Mouse (Mus musculus) CD8-positive naive resting alpha-beta T cell, adult 2 months (primary cell): ENCODE data around the gene Ttll7.

Experiments used
- DNase-seq, 2 experiments: peaks; one replicate each; pipeline ENCODE4 v3.0.0; 2022; ENCODE audit warnings: low read depth in 2 of 2, low spot score in 2 of 2

Gene Ttll7

DNA sequence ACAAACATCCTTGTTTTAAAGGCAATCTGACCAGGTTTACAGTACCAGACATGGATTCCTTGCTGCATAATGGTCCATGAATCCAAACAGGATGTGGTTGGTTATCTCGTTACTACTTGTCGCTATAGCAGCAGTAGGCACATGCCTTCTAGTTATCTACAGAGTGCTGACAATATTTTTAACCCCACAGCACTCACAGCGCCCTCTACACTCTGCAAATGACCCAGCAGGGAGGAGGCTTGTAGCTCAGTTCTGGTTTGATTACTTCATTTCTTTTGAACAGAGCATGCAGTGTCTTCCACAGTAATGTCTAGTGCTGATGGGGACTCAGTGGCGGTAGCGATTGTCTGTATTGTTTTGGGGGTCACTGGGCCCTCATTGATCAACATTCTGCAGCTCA, 56.8 kb downstream of the Ttll7 start:
- no peak for DNase-seq

DNA sequence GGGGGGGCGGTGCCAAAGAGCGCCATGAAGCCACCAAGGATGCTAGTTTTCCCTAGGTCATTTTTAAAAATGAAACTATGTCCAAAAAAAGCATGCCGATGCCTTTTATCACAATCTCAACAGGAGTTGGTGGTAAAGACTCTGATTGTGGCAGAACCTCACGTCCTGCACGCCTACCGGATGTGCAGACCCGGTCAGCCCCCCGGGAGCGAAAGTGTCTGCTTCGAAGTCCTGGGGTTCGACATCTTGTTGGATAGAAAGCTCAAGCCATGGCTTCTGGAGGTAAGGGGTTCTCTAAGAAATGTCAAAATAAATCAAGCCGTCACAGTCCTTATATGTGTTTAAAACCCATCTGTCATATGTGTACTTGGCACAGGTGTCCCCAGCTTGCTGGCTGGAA, 60.9 kb downstream of the Ttll7 start:
- no peak for DNase-seq

DNA sequence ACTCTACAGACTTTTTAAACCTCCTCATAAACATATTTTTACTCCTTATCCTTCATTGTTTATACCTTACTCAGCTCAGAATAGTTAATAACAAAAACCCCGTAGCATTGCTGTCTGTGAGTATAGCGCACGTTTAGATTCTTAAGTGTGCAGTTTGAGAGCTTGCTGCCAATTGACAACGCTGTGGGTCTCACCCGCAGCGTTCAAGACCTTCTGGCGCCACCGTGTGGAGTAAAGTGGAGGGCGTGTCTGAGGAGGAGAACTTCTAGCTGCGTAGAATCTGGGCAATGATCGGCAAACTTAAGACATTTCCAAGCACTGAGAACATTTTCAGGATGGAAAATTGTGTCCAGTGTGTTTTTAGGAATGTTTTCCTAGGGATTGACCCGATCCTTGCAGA, 62.6 kb downstream of the Ttll7 start:
- DNase-seq = peak; percentile 44 to 60

DNA sequence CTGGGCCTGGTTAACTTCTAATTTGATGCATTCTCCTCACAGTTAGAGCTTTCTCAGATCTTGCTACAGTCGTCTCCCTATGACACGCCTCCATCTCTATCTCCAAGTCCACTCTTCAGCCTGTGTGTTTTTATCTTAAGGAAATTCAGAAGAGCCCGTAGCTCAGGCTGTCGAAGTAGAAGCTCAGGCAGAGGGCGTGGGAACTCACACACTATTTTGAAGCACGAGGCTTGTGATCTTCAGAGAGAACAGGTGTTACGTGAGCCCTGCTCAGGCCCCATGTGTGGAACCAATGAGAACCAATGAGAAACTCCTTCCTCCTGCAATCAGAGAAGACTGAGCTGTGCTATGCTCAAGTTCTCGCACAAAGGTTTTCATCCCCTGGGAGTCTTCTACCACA, 65.7 kb downstream of the Ttll7 start:
- DNase-seq = no peak

DNA sequence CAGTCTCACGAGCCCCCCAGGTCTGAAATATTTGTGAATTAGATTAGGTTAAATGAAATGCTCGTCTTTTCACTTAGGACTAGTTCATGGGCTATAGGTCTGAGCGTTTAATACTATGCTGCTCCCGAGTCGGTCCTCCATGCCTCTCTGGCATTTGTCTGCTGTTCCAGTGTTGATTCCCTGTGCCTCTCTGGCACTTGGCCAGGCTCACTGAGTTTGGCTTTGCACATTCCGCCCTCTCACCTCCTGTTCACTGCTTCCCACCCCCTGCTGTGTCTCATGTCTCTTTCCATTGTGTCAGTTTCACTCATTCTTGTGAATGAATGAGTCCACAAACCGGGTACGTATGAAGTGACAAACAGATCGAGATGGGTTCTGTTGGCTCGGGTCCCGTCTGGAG, 66.2 kb downstream of the Ttll7 start:
- no peak for DNase-seq

DNA sequence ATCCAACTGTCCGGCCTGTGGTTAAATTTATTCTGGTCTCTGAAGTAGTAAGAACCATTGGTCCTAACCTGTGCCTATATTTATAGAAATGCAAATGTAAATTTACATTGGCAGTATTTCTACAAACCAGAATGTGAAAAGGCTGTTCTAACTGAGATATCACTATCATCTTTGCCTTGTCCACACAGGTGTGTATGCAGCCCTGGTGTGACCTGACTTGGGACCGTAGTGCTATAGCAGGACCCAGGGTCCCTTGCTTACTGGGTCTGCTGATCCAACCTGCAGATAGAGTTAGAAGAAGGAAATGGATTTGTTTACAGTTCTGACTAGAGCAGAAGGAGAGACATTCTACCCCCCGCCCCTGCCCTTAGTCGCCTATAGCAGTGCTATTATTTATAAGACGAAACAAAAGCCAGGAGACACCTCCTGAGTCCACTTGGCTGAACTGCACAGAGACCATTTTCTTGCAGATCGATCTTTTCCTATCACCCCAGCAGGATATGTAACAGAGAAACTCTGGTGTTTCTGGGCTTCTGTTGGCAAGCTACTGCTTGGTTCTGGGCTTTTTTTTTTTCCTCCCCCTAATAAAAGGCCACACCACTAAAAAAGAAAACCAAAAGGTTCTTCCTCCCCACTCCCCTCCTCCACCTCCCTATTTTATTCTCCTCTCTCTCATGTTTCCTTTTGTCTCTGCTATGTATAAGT, 75.3 kb downstream of the Ttll7 start:
- no peak for DNase-seq

DNA sequence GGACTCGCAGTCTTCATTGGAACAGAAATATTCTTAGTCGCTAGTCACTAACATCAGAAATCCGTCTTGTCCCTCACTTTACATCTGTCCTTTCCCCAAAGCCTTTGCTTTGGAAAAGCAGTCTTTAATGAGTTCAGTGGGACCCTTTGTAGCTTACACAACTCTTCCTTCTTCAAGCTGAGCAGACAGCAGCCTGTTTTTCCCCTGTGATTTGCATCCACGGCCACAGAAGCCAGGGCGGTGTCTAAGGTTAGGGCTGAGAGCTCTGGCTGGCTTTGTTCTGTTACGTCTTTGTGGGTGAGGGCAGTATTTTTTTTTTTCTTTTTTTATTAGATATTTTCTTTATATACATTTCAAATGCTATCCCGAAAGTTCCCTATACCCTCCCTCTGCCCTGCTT, 76.0 kb downstream of the Ttll7 start:
- no peak for DNase-seq

DNA sequence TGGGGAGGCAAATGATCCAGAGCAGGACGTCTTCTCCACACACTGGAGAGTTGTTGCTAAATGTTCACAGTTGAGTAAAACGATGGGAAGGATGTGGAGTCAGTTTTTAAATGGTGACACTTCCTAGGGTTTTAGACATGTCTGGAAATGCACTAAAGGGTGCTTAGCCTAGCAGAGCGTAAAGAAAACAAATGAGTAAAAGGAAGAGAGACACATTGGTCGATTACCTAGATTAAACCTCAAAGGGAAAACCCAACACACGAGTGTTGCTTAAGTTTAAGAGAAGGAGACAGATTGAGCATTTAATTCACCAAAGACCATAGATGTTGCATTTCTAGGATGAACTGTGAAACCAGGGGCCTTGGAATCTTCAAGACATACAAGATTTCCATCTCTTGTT, 76.8 kb downstream of the Ttll7 start:
- no peak for DNase-seq

DNA sequence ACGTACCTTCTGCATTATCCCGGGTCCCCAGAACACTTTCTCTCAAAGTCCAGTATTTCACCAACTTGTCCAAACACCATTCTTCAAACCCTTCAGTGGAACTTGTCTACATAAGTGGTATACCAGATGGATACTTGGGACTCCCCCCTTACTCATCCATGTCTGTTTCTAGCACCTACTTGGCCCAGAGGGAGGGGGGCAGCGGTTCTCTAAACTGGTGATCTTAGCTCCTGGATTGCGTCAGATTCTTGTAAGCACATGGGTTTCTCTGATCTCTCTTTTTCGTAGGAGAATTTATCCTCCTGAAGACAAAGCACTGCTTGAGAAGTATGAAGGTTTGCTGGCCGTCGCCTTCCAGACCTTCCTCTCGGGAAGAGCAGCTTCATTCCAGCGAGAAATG, 79.0 kb downstream of the Ttll7 start:
- no peak for DNase-seq

DNA sequence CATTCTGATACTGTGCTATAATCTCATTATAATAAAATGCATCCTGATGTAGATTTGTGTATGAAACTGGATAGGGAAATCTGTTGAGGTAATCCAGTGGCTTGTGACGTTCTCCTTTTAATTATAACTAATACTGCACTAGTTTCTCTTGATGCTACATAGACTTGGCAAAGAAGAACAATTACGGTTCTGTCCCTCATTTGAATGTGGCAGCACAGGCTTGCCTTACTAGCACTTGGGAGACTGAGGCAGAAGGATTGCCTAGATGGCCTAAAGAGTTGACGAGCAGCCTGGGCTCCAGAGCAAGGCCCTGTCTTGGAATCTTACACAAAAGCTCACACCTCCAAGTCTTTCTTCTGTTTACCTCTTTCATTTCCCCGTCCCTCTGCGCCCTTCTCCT, 80.3 kb downstream of the Ttll7 start:
- no peak for DNase-seq

DNA sequence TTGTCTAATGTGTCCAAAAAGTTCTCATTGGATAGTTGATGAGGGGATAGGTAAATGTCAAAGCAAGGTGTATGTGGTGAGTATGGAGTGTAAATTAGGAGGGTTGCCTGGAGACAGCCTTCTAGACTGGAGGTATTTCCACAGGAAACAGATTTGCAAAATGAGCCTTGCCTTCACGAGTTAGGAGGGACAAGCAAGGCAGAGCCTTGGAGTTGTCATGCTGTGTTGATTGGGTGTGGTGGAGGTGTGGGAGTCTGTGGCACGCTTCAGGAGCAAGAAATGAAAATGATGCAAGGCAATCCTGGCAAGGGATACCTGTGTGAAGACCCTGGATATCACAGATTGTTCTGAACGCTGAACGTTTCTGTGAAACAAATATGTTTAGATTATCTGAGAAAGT, 84.7 kb downstream of the Ttll7 start:
- no peak for DNase-seq

DNA sequence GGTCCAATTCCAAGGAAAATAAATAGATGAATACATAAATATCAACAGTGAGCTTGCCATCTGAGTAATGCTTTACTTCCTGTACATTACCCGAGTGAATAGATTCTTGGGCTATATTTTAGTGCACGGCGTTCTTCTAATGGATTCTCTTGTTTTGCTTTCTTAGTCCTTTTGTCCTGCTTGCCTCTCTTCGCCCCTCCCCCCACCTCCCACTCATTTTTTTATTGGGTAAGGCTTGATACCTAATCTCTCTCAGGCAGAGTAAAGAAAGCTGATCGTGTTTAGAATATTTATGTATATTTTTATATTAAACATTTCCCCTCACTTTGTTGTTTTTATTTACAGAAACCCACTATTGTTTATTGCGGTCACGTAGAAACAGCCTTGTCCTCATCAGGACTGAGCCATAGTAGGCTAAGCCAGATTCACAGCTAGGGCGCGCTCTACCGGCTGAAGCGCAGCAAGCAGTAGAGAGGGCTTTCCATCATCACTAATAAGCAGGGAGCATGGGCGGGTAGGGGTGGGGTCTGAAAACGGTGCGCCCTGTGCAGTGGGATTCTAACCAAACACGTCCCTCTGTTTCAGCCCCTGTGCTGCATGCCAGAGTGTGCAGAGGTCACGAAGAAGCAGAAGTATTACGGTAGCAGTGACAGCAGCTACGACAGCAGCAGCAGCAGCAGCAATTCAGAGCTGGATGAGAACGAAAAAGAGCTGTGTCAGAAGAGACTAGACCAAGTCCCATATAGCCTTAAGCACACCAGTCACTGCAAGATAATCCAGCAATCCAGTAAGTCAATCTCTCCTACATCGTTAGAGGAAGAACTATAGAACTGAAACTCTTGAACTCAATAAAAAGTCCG, 87.5 kb downstream of the Ttll7 start:
- DNase-seq = no peak

DNA sequence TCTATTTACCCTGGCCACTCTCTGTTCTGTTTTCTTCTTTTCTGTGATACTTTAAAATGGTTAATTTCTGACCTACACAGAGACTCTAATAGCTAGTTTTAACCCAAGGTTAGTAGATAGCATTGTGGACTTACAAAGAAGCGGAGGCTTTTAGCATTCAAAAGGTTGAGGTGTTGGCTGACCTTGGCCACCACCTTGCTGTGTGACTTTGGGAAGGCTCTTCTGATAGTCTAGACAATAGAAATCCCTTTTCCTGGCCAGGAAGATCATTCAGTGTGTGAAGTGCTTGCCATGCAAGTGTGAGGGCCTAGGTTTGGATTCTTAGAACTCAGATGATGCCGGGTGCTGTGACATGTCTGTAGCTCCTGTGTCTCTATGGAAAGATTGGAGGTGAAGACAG, 90.9 kb downstream of the Ttll7 start:
- no peak for DNase-seq

DNA sequence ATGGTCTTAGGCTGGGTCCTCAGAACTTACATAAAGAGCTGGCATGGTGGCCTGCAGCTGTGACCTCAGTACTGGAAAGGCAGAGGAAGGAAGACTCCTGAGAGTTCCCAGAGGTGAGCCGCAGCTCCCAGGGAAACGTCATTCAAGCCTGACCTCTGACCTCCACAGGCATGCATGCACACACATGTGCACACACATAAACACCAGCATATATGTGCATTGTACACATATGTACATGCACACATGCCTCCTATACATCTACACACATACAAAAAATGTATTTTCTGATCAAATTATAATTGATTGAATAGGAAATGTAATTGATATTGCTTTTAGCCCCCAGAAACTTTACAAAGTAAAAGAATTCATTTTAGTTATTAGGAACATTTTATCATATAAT, 93.2 kb downstream of the Ttll7 start:
- DNase-seq = no peak

DNA sequence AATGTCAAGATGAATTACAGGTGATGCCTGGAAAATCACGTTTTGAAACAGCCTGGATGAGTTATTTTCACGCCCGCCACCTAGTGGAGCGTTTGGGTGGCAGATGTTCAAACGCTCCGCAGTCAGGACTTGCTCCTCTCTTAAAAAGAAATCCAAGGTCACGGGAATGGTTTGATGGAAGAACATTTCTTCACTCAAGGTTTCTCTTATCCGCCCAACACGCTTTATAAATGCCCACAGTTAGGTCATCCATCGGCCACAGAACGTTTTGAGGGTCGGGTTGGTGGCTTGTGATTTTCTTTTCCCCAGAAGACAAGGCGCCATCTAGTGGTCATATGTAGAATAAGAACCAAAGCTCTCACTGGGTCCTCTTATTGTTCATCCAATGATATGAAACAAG, 93.7 kb downstream of the Ttll7 start:
- DNase-seq = peak; percentile 30 to 54

DNA sequence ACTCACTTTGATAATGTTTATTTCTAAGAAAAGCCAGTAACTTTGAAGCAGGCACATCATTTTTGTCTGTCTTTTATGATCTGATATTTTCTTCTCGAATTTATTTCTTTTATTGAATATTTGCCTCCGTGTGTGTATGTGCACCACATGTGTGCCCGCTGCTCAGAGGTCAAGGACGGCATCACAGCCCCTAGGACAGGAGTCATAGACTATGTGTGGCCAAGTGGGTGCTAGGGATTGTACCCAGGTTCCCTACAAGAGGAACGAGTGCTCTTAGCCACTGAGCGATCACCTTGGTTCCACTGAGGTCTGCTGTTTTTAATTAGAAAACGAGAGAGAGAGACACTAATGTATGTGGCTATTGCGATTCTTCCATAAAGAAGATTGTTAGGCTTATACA, 94.5 kb downstream of the Ttll7 start:
- no peak for DNase-seq

DNA sequence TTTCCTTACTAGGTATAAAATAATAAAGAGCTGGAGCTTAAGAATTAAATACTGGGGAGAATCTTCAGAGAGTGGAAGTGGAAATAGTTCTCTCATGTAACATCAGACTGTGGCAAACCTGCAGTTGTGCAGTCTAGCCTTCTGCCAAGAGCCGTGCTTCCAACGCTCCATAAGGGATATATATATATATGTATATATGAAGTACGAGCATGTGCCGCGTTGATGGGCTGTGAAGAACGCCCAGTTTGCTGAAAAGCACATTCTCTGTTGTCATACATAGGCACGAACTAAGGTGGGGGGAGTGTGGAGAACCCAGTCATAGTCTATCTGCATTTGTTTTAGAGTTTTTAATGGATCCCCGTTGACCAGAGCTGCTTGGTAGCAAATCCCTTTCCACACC, 104.6 kb downstream of the Ttll7 start:
- DNase-seq = no peak

DNA sequence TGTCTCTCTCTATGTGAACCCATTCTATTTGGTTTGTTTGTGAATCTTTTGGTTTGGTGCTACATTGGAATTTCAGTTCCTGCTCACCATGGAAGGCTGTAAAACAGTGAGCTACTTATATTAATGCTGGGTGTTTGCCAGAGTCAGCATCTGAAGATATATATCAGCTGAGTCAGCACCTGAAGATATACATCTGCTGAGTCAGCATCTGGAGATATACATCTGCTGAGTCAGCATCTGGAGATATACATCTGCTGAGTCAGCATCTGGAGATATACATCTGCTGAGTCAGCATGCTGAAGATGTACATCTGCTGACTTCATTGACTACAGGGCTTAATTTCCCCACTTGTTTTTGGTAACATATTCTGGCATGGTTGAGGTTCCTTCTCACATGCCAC, 110.7 kb downstream of the Ttll7 start:
- no peak for DNase-seq

DNA sequence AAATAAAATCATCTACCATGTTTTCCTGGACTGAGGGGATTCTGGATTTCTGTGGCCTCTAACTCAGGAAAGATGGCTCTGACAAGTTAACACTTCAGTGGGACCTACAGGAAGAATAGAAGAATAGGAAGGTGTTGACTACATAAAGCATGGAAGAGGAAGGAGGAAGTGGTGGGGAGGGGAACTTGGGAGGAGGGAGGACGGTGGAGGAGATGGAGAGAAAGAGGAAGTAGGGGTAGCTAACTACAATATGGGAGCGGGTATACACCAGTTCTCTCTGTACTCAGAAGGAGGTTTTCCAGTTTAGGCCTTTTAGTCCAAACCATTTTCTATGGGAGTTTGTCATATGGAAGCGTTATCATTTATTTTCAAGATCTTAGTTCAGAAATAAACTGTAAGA, 112.2 kb downstream of the Ttll7 start:
- no peak for DNase-seq

DNA sequence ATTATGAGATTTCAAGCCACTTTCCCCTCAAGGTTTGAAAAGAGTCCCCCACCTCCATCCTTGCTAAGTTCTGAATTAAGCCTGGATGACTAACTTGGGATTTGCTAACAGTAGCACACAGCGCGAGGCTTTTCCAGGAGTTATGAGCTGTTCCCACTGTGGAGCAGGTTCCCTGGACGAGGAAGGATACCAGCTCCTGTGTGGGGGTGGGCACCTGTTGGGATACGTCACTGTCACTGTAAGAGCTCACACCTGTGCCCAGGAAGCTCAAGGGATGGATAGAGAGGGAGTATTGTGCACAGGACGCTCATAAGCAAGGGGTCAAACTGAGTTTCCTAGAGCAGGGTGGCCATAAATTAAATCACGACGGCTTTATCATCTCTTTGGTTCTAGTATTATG, 115.1 kb downstream of the Ttll7 start:
- DNase-seq = no peak

DNA sequence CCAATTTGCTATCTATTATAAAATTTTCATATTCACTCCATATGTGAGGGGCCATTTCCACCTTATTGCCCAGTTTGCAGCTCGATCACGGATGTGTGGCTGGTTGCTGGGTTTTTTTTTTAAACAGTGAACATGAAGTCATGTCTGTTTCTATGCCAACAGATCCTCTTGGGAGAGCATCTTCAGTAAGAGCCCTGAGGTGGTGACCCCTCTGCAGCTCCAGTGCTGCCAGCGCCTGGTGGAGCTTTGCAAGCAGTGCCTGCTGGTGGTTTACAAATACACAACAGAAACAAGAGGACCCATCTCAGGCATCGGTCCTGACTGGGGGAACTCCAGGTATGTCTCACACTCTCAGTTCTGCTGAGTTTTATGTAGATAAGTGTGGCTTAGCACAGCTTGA, 115.7 kb downstream of the Ttll7 start:
- DNase-seq = no peak

DNA sequence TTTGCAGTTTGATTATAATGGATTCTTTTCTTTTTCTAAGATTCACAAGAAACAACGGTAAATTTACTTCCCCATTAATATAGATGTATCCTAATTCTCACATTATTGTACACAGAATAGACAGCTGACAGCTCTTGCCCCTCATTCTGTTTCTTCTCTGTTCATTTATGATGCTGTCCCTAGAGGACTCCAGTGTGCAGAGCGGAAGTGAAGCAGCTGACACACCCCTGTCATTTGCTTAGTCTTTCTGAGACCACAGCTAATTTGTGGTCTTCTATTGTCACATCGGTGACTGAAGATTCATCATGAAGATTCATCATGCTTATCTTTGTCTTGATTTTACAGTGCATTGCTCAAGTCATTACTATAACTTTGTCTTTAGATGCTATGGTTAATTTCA, 126.1 kb downstream of the Ttll7 start:
- no peak for DNase-seq
